Mouse (Mus musculus): ENCODE measurements around the gene Twf2.
"Not testable (repeated sequence)": the region's sequence is repeated elsewhere in the genome, so short reads cannot be mapped to it uniquely, and the experiment has no call there.

Twf2 gene

DNA sequence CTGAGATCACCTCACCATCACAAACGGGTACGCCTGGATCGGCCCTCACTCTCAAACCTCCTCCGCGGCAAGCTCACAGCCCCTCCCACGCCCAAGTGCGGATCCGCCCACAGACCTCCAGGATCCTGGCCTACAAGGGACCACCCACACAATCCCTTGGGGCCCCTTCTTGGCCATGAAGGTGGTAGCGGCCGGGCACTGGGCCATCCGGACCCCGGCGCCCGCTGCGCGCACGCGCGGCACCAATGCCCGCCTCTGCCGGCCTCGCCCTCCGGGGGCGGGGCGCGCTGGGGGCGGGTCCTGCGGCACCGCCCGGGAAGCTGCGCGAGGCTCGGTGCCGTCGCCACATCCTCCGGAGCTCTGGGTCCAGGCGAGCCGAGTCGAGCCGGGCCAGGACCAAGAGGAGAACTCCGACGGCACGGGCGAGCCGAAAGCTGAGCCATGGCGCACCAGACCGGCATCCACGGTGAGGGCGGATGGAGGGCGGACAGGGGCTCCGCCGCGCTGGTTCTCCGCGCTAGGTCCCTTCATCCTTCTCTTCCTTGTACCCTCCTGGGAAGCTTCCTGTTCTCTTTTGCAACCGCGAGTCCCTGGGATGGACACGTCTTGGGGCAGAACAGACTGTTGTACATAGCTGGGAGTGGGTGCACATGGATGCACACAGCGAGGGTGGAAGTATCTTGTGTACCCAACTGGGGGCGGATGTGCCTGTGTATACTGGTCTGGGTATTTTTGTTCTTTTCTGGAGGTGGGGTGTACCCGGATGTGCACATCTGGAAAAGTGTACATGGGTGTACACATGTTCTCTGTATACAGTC is at the start of gene Twf2:
Twf2 (plus strand) TSS at position 290 of the 818 bp plus-strand sequence.
- peak; percentile 96 to 98 for DNase-seq (ENCODE audit: inconsistent age in 2 of 2, low spot score in 1 of 2)

DNA sequence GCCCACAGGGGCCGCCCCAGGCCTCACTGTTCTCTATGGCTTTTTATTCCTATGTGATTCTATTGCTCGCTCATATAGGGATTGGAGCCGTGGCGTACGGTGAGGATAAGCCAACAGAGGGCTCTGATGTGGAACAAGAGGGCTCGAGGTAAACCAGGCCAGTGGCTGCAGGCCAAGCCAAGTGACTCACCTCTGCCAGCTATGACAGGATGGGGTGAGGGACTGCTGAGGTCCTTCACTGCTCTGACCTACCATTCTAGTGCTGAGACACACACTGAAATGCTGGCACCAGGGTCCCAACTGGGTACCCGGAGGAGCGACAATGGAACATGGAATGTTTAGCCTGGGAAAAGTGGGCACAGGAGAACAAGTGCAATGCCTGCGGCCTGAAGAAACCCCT is 48.8 kb upstream of the Twf2 start:
- peak; percentile 87 to 90 for DNase-seq (ENCODE audit: inconsistent age in 2 of 2, low spot score in 1 of 2)

GRCm38 (mm10) chr9:106156419-106156818 is 46.5 kb upstream of the Twf2 start:
- DNase-seq (ENCODE audit: inconsistent age in 2 of 2, low spot score in 1 of 2), result peak; percentile 58 to 83

DNA sequence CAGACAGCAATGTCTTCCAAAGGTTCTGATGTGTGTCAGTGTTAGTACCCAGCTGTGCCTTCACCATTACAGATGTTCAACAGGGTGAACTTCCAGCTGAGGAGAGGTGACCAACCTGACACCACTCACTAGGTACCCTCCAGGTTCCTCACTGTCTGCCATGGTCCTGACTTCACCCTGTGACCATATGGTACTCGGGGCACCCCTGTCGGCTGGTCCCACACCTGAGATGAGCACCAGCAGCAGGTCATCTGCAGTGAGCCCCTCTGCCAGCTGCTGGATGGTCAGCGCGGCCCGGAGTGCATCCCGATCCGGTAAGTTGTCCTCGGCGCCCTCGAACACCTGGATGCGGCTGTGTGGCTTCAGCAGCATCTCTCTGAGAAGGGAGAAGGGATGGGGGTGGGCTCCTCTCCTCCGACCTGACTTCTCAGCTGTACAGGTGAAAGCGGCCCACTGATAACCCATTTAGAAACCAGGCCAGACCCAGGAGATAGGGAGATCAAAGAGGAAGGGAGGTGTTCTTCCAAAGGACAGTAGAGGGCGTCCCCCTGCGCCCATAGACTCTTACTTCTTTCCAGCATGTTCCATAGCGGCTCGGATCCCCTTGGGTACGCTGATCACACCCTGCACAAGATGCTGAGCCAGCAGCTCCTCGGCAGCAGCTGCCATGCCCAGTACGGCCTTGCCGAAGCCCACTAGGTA is 45.8 kb upstream of the Twf2 start:
- no peak for DNase-seq (ENCODE audit: inconsistent age in 2 of 2, low spot score in 1 of 2)

GRCm38 (mm10) chr9:106157623-106157925 is 45.3 kb upstream of the Twf2 start:
- no peak for DNase-seq (ENCODE audit: inconsistent age in 2 of 2, low spot score in 1 of 2)

DNA sequence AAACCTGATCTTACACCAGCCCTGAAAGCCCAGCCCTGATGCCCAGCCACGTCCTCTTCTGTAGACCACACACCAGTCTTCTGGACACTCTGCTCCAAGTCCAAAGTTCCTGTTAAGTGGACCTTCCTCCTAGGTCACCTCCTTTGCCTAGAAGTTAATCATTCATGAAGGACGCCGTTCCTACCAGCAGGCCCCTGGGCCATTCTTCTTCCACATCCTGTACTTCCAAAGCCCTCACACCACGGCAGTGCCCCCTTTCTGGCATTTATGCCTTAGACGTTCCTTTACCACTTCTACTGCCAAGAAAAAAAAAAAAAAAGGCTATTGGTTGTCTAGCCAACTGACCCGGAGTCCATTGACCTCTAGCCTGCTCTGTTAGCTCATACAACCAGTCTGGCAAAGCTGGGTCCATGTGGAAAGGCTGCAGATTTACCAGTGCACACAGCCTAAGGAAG is 44.8 kb upstream of the Twf2 start, which contains the start of gene Glyctk:
Glyctk (minus strand) TSS at position 102 of the 455 bp plus-strand sequence.
- DNase-seq (ENCODE audit: inconsistent age in 2 of 2, low spot score in 1 of 2), result no peak

DNA sequence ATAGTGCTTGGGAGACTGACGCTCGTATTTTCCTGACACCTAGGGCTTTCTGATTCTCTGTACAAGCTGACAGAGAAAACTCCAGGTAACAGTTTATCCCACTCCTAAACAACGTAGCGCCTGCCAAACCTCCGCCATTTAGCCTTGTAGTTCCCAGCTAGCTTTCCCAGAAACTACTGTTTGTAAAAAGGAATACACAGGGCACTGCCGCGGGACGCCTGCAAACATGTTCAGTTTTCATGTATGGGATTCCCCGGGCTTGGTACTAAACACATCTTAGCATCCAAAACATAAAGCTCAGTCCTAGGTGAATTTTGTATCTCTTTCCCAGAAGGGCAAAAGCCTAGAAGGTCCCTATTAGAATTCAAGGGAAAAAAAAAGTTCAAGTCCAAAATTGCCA is 43.7 kb upstream of the Twf2 start:
- DNase-seq (ENCODE audit: inconsistent age in 2 of 2, low spot score in 1 of 2), result peak in 1 of 2 experiments; percentile 52

- peak; percentile 95 to 99 for DNase-seq (ENCODE audit: inconsistent age in 2 of 2, low spot score in 1 of 2)
These were observed 43.1 kb upstream of the Twf2 start for GRCm38 (mm10) chr9:106159784-106160301.

- DNase-seq (ENCODE audit: inconsistent age in 2 of 2, low spot score in 1 of 2), result no peak
These were observed 42.5 kb upstream of the Twf2 start for GRCm38 (mm10) chr9:106160426-106160825.

GRCm38 (mm10) chr9:106166709-106167108 is 36.2 kb upstream of the Twf2 start:
- DNase-seq (ENCODE audit: inconsistent age in 2 of 2, low spot score in 1 of 2), result no peak

- no peak for DNase-seq (ENCODE audit: inconsistent age in 2 of 2, low spot score in 1 of 2)
These were observed 35.7 kb upstream of the Twf2 start for GRCm38 (mm10) chr9:106167241-106167640.

DNA sequence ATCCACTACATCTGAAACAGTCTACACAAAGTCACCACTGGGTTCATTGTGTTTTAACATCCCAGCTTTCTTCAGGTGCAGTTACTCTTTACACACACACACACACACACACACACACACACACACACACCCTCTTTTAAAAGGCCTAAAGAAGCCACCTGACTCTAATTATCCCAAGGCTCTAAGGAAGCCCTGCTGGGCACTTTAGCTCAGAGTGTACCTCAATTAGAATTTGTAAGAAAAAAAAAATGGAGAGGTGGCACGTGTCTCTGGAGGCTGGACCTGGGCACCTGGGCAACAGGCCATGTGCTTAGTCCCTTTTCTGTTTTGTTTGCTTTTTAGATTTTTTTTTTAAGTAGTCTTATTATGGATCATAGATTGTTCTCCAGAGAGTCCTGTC is 35.2 kb upstream of the Twf2 start:
- no peak for DNase-seq (ENCODE audit: inconsistent age in 2 of 2, low spot score in 1 of 2)

DNA sequence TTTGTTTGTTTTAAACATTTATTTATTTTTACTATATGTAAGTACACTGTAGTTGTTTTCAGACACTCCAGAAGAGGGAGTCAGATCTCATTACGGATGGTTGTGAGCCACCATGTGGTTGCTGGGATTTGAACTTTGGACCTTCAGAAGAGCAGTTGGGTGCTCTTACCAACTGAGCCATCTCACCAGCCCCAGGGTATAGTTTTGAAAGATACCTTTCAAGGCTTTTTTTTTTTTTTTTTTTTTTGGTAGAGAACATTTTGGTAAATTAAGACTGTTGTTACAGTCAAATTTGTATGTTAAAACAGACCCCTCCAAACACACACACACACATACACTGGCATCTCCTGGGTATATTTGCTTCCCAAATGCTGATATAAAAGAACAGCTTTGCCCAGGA is 33.9 kb upstream of the Twf2 start:
- DNase-seq (ENCODE audit: inconsistent age in 2 of 2, low spot score in 1 of 2), result not testable (repeated sequence)

GRCm38 (mm10) chr9:106169917-106170316 is 33.0 kb upstream of the Twf2 start:
- DNase-seq (ENCODE audit: inconsistent age in 2 of 2, low spot score in 1 of 2), result no peak

GRCm38 (mm10) chr9:106170556-106171345 is 32.2 kb upstream of the Twf2 start, which contains the start of gene Wdr82:
Wdr82 (plus strand) TSS chr9:106170928.
- DNase-seq (ENCODE audit: inconsistent age in 2 of 2, low spot score in 1 of 2), result peak; percentile 92 to 96

- peak; percentile 88 to 95 for DNase-seq (ENCODE audit: inconsistent age in 2 of 2, low spot score in 1 of 2)
These were observed 31.4 kb upstream of the Twf2 start for GRCm38 (mm10) chr9:106171346-106172158.

- peak in 1 of 2 experiments; percentile 69 for DNase-seq (ENCODE audit: inconsistent age in 2 of 2, low spot score in 1 of 2)
These were observed 30.4 kb upstream of the Twf2 start for GRCm38 (mm10) chr9:106172527-106172926.

- DNase-seq (ENCODE audit: inconsistent age in 2 of 2, low spot score in 1 of 2), result no peak
These were observed 29.5 kb upstream of the Twf2 start for GRCm38 (mm10) chr9:106173363-106173762.

- peak in 1 of 2 experiments; percentile 22 for DNase-seq (ENCODE audit: inconsistent age in 2 of 2, low spot score in 1 of 2)
These were observed 27.2 kb upstream of the Twf2 start for GRCm38 (mm10) chr9:106175552-106176200.

DNA sequence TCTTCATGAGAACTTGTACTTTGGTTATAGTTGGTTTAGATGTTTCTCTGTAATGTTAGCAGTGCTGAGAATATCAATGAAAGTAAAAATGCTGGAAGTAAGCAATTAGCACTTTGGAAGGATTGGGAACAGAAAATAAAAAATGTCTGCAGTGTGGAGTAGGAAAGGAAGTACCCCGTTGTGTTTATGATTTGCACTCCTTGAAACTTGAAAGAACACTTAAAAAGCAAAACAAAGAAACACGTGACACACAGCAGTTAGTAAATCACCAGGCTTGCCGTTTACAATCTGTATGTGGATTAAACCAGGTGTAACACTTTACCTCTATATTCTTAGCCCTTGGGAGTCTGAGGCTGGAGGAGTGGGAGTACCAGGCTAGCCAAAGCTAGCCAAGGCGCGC is 26.1 kb upstream of the Twf2 start:
- DNase-seq (ENCODE audit: inconsistent age in 2 of 2, low spot score in 1 of 2), result no peak
